Mouse (Mus musculus) heart, postnatal 14 days (tissue): ENCODE data around the gene Fam107a. TPM values are rescaled to one million over a fixed set of nuclear protein-coding genes. Genes with fewer than 3 reads are reported as not detected.

Source experiments
- DNase-seq, 2 experiments: peaks; one replicate each; pipeline ENCODE4 v3.0.0; 2021 to 2022
- intact Hi-C: fragments of 180-260 bp; cut with DNase I; formaldehyde crosslinking; loops from one replicate; pipeline ENCODE4 v1.15.1; 2025
- long read RNA-seq, 2 experiments: library from polyadenylated mRNA; stranded (forward); transcript quantifications; one replicate each; pipeline ENCODE4 v2.0.0; 2021
- total RNA-seq, 2 experiments: library from RNA; stranded (reverse); gene quantifications; 2 replicates each; pipeline ENCODE4 v1.2.3; 2021

Fam107a gene
- 10 to 100 TPM; 14.3 to 15.0 TPM for total RNA-seq
- long read RNA-seq, experiment 1, partial matches to known transcripts: 0 of 6 reads
- long read RNA-seq, experiment 1, other reads (novel, unspliced or antisense): 5 of 6 reads
- long read RNA-seq, experiment 2: 0 reads

DNA sequence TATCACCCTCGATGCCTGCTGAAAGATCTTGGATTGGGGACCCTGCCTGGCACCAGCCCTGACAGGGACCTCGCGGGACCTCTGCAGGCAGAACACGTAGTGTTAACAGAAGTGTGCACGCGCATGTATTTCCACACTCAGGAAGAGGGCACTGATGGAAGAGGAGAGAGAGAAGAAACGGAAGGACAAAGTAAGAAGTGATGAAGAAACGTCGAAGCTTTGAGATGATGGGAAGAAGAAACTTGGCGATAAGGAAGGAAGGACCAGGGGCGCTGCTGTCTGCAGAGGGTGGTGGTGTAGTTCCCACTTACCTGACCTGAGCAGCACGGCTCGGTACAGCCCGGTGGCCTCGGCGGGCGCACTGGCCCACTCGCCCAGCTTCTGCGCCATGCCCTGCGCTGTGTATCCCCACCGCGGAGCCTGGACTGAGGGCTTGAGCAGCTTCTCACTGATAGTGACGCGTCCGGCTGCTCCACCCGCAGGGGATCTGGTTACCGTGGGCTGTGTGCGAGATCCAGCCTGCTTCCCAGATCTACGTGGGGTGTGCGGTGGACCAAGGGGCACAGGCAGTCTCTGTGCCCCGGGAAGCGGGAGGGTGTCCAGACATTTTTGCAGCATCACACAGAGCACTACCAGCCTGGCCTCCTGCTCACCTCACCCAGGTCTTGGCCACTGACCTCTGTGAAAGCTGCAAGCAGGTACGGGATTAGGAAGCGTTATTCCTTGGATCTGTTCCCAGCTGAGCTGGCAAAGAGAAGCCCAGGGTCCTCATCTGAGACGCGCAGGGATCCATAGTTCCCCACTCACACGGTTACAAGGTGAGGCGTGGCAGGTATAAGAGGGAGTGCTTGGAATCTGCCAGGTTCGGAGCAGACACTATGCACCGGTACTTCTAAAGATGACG lies at the start of gene Fam107a:
TSS of gene Fam107a (minus strand) at position 830 of the 904 bp plus-strand sequence.
- no peak for DNase-seq
- intact Hi-C loops: no loop called here

DNA sequence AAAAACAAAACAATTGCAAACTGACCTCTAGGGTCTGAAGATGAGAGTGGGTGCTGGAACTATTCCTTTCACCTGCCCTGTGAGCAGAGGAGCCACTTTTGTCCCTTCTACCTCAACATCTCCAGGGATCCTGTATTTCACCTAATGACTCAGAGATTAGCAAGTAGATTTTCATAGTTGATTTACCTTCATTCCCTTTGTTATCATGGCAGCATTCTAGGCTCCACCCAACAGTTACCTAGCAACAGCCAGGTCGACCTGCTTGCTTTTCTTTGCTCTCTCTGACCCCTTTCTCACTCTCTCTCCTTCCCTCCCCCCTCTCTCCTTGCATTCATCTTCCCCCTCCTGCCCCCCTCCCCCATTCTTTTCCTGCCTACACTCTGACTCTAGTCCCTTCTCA lies 49.3 kb upstream of the Fam107a start:
- intact Hi-C loops: no loop called here
- no peak for DNase-seq

GRCm38 (mm10) chr14:8365833-8366232 lies 48.0 kb upstream of the Fam107a start:
- intact Hi-C loops: no loop called here
- no peak for DNase-seq

GRCm38 (mm10) chr14:8356836-8357235 lies 39.0 kb upstream of the Fam107a start:
- DNase-seq: no peak
- intact Hi-C loops: loop anchor here (5.0 kb wide), 1 partner anchor 105 kb away; no protein-coding TSS in a partner anchor

DNA sequence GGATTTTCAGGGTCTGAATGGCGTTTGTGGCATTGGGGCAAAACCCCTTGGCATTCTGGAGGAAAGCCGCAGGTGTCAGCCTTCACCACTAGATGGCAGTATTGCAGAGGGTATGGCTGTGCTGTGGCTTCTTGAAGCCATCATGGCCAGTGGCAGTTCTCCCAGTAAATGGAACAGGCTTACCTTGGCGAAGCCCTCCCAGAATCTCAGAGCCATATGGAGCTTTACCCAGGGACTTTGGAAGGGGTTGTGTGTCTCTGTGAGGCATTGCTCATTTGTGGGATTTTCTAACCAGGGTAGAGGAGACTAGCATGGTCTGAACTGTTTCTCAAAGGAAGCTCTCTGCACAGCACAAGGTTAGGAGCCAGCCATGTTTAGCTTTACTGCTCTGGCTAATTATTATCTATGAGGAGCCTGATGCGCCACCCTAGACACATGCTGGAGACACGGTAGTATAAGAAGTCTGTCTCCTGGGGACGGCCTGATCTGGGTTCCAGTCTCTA lies 38.2 kb upstream of the Fam107a start:
- DNase-seq: peak; percentile 62 to 79
- intact Hi-C loops: loop anchor here (5.0 kb wide), 1 partner anchor 106 kb away; no protein-coding TSS in a partner anchor

GRCm38 (mm10) chr14:8348927-8349326 lies 31.1 kb upstream of the Fam107a start:
- DNase-seq: no peak
- intact Hi-C loops: loop anchor here (5.0 to 10.0 kb wide), 4 partner anchors 107 to 384 kb away; partner anchors contain the start of gene Pdhb

DNA sequence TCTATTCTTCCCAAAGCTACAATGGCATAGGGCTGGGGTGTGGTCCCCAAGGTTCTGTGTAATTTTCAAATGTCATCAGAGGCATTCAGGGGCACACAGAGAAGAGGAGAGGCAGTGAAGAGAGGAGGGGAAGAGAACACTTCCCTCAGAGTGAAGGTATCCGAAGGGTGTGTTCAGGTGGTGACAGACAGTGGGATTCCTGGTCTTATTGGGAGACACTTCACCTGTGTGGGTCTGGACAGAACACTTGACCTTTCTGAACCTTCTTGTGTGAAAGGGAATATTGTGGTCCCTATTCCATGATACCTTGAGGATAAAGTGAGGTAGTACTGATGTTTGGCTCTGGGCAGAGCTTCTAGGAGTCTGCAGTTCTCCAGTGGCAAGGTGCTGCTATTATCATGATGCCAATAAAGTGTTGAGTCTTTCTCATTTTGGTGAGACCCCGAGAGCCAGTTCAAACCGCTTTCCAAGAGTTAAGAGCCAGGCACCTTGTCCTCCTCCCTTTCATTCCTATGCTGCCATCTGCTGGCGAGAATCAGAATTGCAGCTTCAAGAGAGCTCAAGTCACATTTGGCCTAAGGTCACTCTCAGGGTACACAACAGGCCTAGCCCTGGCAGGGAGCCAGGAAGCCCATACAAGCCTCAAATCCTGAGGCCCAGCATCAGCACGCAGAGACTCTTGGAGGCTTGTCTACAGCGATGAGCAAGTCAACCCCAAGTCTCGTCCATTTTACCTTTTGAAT lies 28.6 kb upstream of the Fam107a start:
- peak; percentile 82 to 92 for DNase-seq
- intact Hi-C loops: loop anchor here (5.0 to 10.0 kb wide), 4 partner anchors 104 to 382 kb away; partner anchors contain the start of gene Pdhb

- intact Hi-C loops: loop anchor here (1.0 to 10.0 kb wide), 5 partner anchors 45 to 381 kb away; partner anchors contain the start of gene Pdhb
- DNase-seq: no peak
These were observed 27.7 kb upstream of the Fam107a start for GRCm38 (mm10) chr14:8345566-8345965.

DNA sequence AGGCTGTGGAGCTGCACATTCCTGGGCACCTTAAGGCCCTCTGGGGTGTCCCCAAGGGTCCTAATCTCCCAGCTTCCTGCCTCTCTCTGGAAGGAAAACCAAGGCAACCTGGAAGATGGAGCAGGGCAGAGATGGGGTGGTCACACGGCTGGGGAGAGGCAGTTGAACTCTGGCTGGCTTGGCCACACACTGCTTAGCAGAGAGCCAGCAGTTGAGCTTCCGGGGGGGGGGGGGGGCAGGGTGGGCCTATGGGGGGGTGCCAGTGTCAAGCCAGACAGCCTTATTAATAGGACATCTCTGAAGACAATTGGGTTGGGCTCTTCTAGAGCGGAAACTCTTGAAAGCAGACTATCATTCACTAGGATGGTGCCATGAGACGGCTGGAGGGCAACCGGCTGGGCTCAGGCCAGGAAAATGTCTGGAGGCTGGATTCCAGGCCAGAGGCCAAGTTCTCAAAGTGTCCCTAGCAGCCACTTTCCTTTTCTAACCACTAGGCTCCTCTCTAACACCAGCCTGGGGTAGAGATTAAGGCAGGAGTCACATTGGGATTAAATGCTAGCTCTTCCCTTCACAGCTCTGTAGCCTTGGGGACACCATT lies 24.8 kb upstream of the Fam107a start:
- intact Hi-C loops: loop anchor here (10.0 kb wide), 2 partner anchors 168 to 378 kb away; partner anchors contain the start of gene Pdhb
- peak; percentile 61 to 75 for DNase-seq

DNA sequence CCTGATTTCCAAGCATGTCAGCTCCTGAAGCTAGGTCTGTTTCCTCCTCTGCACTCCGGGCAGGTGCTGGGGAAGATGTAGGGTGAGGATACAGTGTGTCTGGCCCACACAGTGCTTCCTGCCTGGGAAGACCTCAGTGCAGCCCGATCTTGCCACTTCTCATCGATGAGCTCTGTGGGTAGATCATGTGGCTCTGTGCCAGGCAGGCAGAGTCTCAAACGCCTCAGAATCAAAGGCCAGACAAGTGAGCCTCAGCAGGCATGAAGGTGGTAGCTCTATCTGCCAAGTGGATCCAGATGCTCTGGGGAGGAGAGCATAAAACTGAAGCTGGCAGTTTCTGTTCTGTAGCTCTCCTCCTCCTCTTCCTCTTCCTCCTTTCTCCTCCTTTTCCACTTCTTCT lies 22.4 kb upstream of the Fam107a start:
- DNase-seq: no peak
- intact Hi-C loops: loop anchor here (10.0 kb wide), 2 partner anchors 165 to 375 kb away; partner anchors contain the start of gene Pdhb

DNA sequence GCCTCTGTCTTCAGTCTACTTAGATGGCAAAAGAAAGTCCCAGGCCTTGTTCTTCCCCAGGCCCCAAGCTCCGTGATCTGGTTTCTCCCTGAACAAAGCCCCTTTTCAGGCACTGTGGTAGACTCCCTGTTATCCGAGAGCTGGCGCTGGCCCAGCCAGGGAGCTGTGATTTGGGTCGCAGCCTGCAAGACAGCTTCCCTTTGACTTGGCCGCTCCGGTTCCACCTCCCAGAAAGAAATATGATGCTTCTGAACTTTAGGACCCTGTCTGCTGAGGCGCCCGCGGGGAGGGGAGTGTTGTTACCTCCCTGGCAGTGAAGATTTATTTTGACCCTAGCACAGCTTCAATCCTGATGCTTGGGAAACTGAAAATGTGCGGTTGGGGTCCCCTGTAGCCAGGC lies 18.1 kb upstream of the Fam107a start:
- intact Hi-C loops: no loop called here
- no peak for DNase-seq

- intact Hi-C loops: no loop called here
- peak; percentile 23 to 57 for DNase-seq
These were observed 16.7 kb upstream of the Fam107a start for GRCm38 (mm10) chr14:8334511-8334910.

DNA sequence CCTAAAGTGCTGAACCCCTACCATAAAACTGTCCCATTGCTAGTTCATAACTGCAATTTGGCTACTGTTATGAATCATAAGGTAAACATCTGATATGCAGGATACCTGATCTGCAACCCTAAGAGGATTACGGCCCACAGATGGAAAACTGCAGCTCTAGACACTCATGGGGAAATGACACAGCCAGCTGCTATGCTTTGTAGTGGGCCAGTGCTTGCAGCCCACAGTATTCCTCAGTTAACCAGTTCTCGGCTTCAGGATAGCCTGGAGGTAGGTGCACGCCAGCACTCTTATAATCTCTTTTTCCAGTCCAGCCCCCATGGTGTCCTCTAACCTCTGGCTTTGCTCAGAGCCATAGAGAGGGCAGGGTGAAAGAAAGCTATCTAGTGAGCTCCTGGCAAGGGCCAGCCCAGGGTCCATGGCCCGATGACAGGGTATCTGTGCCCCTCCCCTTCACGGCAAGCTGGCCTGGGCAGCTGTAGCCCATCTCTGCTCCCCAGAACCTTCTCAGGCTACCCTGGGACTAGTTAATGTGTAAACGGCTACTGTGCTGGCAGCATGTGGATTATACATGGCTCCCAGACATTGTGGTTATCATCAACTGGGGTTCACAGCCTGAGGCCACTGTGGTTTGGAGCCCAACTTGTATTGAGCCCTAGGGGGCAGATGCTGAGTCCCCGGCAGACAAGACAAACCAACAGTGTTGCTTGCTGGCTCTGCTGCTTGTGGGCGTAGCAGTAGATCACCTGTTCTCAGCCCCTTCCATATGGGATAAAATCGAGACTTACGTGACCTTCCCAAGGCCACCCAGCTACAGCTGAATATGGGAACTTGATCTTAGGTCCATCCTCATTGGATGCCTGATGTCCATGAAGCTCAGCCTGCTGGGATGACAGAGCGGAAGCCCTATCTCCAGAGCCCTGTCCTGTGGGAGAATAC lies 14.8 kb upstream of the Fam107a start:
- DNase-seq: no peak
- intact Hi-C loops: no loop called here

DNA sequence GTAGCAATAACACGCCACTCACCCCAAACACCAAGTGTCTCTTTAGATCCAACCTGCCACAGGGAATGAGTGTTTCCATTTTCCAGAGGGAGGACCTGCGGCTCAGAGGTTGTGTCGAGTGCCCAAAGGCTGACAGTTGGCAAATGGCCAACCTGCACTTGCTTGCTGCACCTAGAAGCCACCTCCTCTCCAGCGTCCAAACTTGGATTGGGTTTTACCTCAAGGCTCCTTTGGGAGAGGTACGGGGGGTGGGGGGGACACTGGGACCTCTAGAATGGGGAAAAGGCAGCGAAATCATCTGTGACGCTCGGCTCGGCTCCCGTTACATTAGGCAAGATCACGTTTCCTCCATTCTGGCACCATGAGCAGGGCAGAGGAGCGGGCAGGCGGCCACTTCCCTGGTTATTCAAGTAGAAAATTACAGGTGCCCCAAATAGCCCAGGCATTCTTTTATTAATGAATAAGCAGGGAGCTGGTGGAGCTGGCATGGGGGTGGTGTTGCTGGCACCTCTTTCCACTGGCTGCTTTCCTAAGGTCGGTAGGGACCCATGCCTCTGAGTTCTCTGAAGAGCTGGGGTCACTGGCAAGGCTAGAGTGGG lies 13.6 kb upstream of the Fam107a start:
- peak; percentile 36 to 53 for DNase-seq
- intact Hi-C loops: no loop called here

DNA sequence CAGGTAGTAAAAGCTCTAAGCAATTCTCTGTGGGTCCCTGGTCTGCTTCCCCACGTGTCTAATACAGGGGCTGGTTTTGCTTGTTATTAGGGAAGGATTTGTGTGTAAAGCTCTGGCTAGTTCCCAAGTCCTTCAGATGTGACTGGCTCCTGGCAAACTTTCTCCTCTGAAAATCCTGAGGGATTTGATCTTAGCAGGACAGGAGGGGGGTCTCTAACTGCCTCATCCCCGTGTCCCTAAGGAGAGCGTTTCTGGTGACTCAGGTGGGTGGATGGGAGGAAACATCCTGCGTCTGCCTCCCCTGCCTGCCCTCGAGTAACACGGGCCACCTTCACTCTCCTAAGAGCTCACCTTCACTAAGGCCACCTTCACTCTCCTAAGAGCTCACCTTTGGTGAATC lies 12.6 kb upstream of the Fam107a start:
- intact Hi-C loops: no loop called here
- DNase-seq: no peak

DNA sequence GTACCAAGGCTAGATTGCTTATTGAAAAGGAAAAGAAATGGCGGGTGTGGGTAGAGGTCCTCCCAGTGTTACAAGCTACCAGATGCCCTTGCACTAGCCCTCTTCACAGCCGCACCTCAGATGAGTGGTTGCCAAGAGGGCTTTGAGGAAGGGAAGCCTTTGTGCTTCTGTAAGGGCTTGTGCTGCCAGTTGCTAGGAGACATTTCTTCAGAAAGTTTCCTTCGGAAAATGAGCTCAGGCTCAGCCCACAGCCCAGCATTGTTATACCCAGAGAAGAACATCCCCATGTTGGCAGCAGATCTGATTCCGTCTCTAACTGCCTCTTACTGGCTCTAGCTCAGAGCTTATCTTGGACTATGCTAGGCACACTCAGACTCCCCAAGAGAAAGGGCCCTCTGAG lies 11.7 kb upstream of the Fam107a start:
- intact Hi-C loops: no loop called here
- DNase-seq: no peak

GRCm38 (mm10) chr14:8327371-8327770 lies 9.5 kb upstream of the Fam107a start:
- intact Hi-C loops: no loop called here
- peak; percentile 16 to 26 for DNase-seq

DNA sequence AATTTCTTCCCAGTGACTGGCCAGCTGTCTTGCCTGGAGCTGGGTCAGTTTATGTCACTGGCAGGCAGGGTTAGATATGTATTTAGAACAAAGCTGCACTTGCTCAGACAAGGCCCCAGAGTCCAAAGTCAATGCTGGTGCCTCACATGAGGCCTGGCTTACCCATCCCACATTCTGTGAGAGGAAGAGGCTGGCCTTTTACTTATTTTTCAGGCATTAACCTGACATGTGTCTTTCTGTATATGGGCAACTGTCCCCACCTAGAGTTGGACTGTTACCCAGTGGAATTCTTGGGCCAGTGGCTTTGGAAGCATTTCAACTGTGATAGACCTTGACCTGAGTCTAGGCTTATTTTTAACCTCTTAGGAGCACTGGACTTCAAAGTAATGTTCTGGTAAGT lies 9.1 kb upstream of the Fam107a start:
- intact Hi-C loops: no loop called here
- DNase-seq: peak in 1 of 2 experiments; percentile 30

GRCm38 (mm10) chr14:8325746-8326145 lies 7.9 kb upstream of the Fam107a start:
- no peak for DNase-seq
- intact Hi-C loops: no loop called here
